8 mouse cellular contexts compared by ENCODE assay signal in the genomic region with DNA sequence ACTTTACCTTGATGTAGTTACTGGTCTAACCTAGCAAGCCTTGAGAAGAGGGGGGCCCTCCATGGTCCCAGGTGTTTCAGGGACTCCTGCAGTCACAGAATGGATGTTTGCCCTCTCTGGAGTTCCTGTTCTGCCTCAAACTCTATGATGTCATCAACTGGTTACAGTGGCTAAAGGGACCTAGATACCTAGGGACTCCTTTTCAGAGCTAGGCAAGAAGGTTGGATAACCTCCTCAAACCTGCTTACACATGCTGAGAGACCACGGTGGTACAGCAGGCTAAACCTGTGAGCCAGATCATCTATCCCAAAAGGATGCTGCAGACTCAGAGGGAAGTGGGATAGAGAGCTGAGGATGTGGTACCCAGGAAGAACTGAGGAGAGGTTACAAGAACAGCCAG. TPM values are rescaled to one million over a fixed set of nuclear protein-coding genes. Genes with fewer than 3 reads are reported as not detected.
DNase-seq lines count a peak whose midpoint lies in the region; ATAC-seq and TF ChIP-seq lines count a peak whose summit lies in the region.

A gene (minus strand): TSS at position 101 of the 400 bp plus-strand sequence.

- peaks cover 6% of the 10 kb centered on the region; the same call in 1 of the 2 replicates for H3K4me1 ChIP-seq in hindbrain, embryonic 10.5 days (replicated peaks)
- H3K4me1 ChIP-seq in liver, embryonic 13.5 days (replicated peaks): no peaks in the 10 kb centered on the region
- no peaks in the 10 kb centered on the region for H3K4me1 ChIP-seq in stomach, postnatal 0 days (replicated peaks; ENCODE audit: control insufficient read depth, insufficient read depth)

- no peak for DNase-seq in thymus, postnatal 0 days (ENCODE audit: low spot score)
- DNase-seq in thymus, postnatal 10 days (ENCODE audit: low spot score in 2 of 2): no peak
- no peak for DNase-seq in hindbrain, embryonic 10.5 days (ENCODE audit: low spot score)
- DNase-seq in liver, embryonic 13.5 days: no peak
- DNase-seq in stomach, postnatal 0 days (ENCODE audit: low spot score): no peak
- no peak for DNase-seq in kidney, adult 9 months
- no peak for DNase-seq in retina, embryonic 14.5 days (ENCODE audit: low spot score)

- H3K4me3 ChIP-seq in hindbrain, embryonic 10.5 days: no peak within 1 kb of the TSS
- no peak within 1 kb of the TSS for H3K4me3 ChIP-seq in liver, embryonic 13.5 days (replicated peaks)
- H3K4me3 ChIP-seq in stomach, postnatal 0 days (ENCODE audit: low read depth, low read length): no peak within 1 kb of the TSS

- H3K27ac ChIP-seq in hindbrain, embryonic 10.5 days: no peak within 1 kb of the TSS
- no peak within 1 kb of the TSS for H3K27ac ChIP-seq in liver, embryonic 13.5 days
- no peak within 1 kb of the TSS for H3K27ac ChIP-seq in stomach, postnatal 0 days (replicated peaks)

- no peak for TF ChIP-seq CTCF in stomach, postnatal 0 days (IDR thresholded peaks at IDR 0.05; ENCODE audit: low read depth)

- no peak for TF ChIP-seq EP300 in stomach, postnatal 0 days (optimal IDR thresholded peaks at IDR 0.05)

- H3K4me2 ChIP-seq in liver, embryonic 13.5 days: no peak within 1 kb of the TSS
- H3K4me2 ChIP-seq in stomach, postnatal 0 days (replicated peaks; ENCODE audit: low read depth): no peak within 1 kb of the TSS

- no peaks in the 10 kb centered on the region for H3K9me3 ChIP-seq in hindbrain, embryonic 10.5 days
- no peaks in the 10 kb centered on the region for H3K9me3 ChIP-seq in liver, embryonic 13.5 days (replicated peaks)
- H3K9me3 ChIP-seq in stomach, postnatal 0 days (ENCODE audit: control insufficient read depth, low read length): no peaks in the 10 kb centered on the region

- no peaks in the 10 kb centered on the region for H3K36me3 ChIP-seq in hindbrain, embryonic 10.5 days
- H3K36me3 ChIP-seq in liver, embryonic 13.5 days: 0 out of 2 replicates have a peak, but pooled peaks cover 2% of the 10 kb centered on the region
- H3K36me3 ChIP-seq in stomach, postnatal 0 days (ENCODE audit: control insufficient read depth, insufficient read depth, low read length): no peaks in the 10 kb centered on the region

- no peaks in the 10 kb centered on the region for H3K27me3 ChIP-seq in hindbrain, embryonic 10.5 days (ENCODE audit: insufficient read depth, poor library complexity, severe bottlenecking)
- peaks cover 6% of the 10 kb centered on the region; the same call in 1 of the 2 replicates for H3K27me3 ChIP-seq in liver, embryonic 13.5 days
- no peaks in the 10 kb centered on the region for H3K27me3 ChIP-seq in stomach, postnatal 0 days (ENCODE audit: control insufficient read depth, insufficient read depth, low read length)

- no peak within 1 kb of the TSS for H3K9ac ChIP-seq in liver, embryonic 13.5 days
- H3K9ac ChIP-seq in stomach, postnatal 0 days (ENCODE audit: low read length): no peak within 1 kb of the TSS

- 86% methylated on average over 1 of the region's 1 CpGs for WGBS in hindbrain, embryonic 10.5 days
- 62% methylated on average over 1 of the region's 1 CpGs for WGBS in liver, embryonic 13.5 days (ENCODE audit: insufficient replicate concordance)
- WGBS in stomach, postnatal 0 days: 83% methylated on average over 1 of the region's 1 CpGs

- no peak for ATAC-seq in erythroblast, adult 5-6 weeks (replicated peaks; ENCODE audit: low FRiP score, poor library complexity, severe bottlenecking)
- ATAC-seq in liver, embryonic 13.5 days (ENCODE audit: low read depth): no peak
- no peak for ATAC-seq in stomach, postnatal 0 days (ENCODE audit: low FRiP score, low TSS enrichment)

RNA-seq across cellular contexts. Expression of the gene that starts here (rescaled TPM):
- 37.2 and 37.4 TPM in 2 replicates for polyA plus RNA-seq in thymus, postnatal 0 days (2015; fragmentation: Nextera tagmentation; extraction: Ambion mirVana)
- total RNA-seq in erythroblast, adult 5-6 weeks (2015; ENCODE audit: low replicate concordance): 35.5 and 52.0 TPM in 2 replicates
- total RNA-seq in erythroblast, adult 5-6 weeks (2017; ENCODE audit: low replicate concordance): 105 and 158 TPM in 2 replicates
- 30.0 and 34.0 TPM in 2 replicates for polyA plus RNA-seq in hindbrain, embryonic 10.5 days (2016; fragmentation: Nextera tagmentation; extraction: Ambion mirVana)
- polyA plus RNA-seq in liver, embryonic 13.5 days (2015; fragmentation: Nextera tagmentation; extraction: Ambion mirVana): 88.4 and 108 TPM in 2 replicates
- 35.6 and 36.5 TPM in 2 replicates for polyA plus RNA-seq in stomach, postnatal 0 days (2015; fragmentation: Nextera tagmentation; extraction: Ambion mirVana)
